Mouse (Mus musculus): ENCODE results near the gene Vwa5a. TPM values are rescaled to one million over a fixed set of nuclear protein-coding genes. Genes with fewer than 3 reads are reported as not detected.

Gene Vwa5a
- polyA plus RNA-seq, 1 experiment from 2014 or later: 5.7 TPM

Other genes starting within 250 kb of the Vwa5a start
- not detected in 2 replicates for gene Olfr905, start 247.2 kb upstream of the Vwa5a start, polyA plus RNA-seq (2015; fragmentation: Nextera tagmentation; extraction: Ambion mirVana)
- gene Olfr906, start 231.2 kb upstream of the Vwa5a start, polyA plus RNA-seq (2015; fragmentation: Nextera tagmentation; extraction: Ambion mirVana): not detected in 2 replicates
- gene Olfr907, start 222.5 kb upstream of the Vwa5a start, polyA plus RNA-seq (2015; fragmentation: Nextera tagmentation; extraction: Ambion mirVana): not detected in 2 replicates
- gene Olfr911-ps1, start 196.7 kb upstream of the Vwa5a start, polyA plus RNA-seq (2015; fragmentation: Nextera tagmentation; extraction: Ambion mirVana): not detected in 2 replicates
- gene Olfr910, start 180.4 kb upstream of the Vwa5a start, polyA plus RNA-seq (2015; fragmentation: Nextera tagmentation; extraction: Ambion mirVana): not detected in 2 replicates
- not detected in 2 replicates for gene Olfr912, start 138.1 kb upstream of the Vwa5a start, polyA plus RNA-seq (2015; fragmentation: Nextera tagmentation; extraction: Ambion mirVana)
- gene Olfr913, start 125.5 kb upstream of the Vwa5a start, polyA plus RNA-seq (2015; fragmentation: Nextera tagmentation; extraction: Ambion mirVana): not detected in 2 replicates
- gene Olfr914, start 113.2 kb upstream of the Vwa5a start, polyA plus RNA-seq (2015; fragmentation: Nextera tagmentation; extraction: Ambion mirVana): not detected in 2 replicates
- not detected in 2 replicates for gene Olfr916, start 58.4 kb upstream of the Vwa5a start, polyA plus RNA-seq (2015; fragmentation: Nextera tagmentation; extraction: Ambion mirVana)
- gene Olfr917, start 52.4 kb upstream of the Vwa5a start, polyA plus RNA-seq (2015; fragmentation: Nextera tagmentation; extraction: Ambion mirVana): not detected in 2 replicates
- not detected in 2 replicates for gene Olfr918, start 43.7 kb upstream of the Vwa5a start, polyA plus RNA-seq (2015; fragmentation: Nextera tagmentation; extraction: Ambion mirVana)
- gene Olfr919, start 14.6 kb upstream of the Vwa5a start, polyA plus RNA-seq (2015; fragmentation: Nextera tagmentation; extraction: Ambion mirVana): not detected in 2 replicates
- gene Olfr920, start 34.0 kb downstream of the Vwa5a start, polyA plus RNA-seq (2015; fragmentation: Nextera tagmentation; extraction: Ambion mirVana): 0.03 TPM in 1 of 2 replicates, not detected in the other
- not detected in 2 replicates for gene Olfr921, start 54.8 kb downstream of the Vwa5a start, polyA plus RNA-seq (2015; fragmentation: Nextera tagmentation; extraction: Ambion mirVana)
- not detected in 2 replicates for gene Olfr922, start 96.3 kb downstream of the Vwa5a start, polyA plus RNA-seq (2015; fragmentation: Nextera tagmentation; extraction: Ambion mirVana)
- not detected in 2 replicates for gene Olfr923, start 108.3 kb downstream of the Vwa5a start, polyA plus RNA-seq (2015; fragmentation: Nextera tagmentation; extraction: Ambion mirVana)
- not detected in 2 replicates for gene Olfr924, start 126.2 kb downstream of the Vwa5a start, polyA plus RNA-seq (2015; fragmentation: Nextera tagmentation; extraction: Ambion mirVana)
- not detected in 2 replicates for gene Olfr26, start 136.8 kb downstream of the Vwa5a start, polyA plus RNA-seq (2015; fragmentation: Nextera tagmentation; extraction: Ambion mirVana)
- gene Olfr926, start 158.9 kb downstream of the Vwa5a start, polyA plus RNA-seq (2015; fragmentation: Nextera tagmentation; extraction: Ambion mirVana): not detected in 2 replicates
- gene Olfr930, start 211.5 kb downstream of the Vwa5a start, polyA plus RNA-seq (2015; fragmentation: Nextera tagmentation; extraction: Ambion mirVana): not detected in 2 replicates